Mouse (Mus musculus) myocyte (in vitro differentiated cells): ENCODE results near the gene F2rl3. TPM values are rescaled to one million over a fixed set of nuclear protein-coding genes. Genes with fewer than 3 reads are reported as not detected.

Source experiments
- H3K27me3 ChIP-seq: one replicate; pipeline ENCODE4 v1.6.1; 2011; ENCODE audit not compliant: control insufficient read depth, insufficient read depth, insufficient read length
- H3K36me3 ChIP-seq: one replicate; pipeline ENCODE4 v1.6.1; 2011; ENCODE audit not compliant: control insufficient read depth, insufficient read depth
- H3K4me2 ChIP-seq: one replicate; pipeline ENCODE4 v1.6.1; 2011; ENCODE audit warnings: low read depth, control low read depth
- H3K4me3 ChIP-seq: one replicate; pipeline ENCODE4 v1.5.1; 2011; ENCODE audit warnings: mild to moderate bottlenecking, control low read depth, moderate library complexity
- H3K79me2 ChIP-seq: one replicate; pipeline ENCODE4 v1.6.1; 2011; ENCODE audit not compliant: control insufficient read depth, insufficient read depth
- H3ac ChIP-seq: one replicate; pipeline ENCODE4 v1.6.1; 2011; ENCODE audit not compliant: control insufficient read depth, insufficient read length
- CEBPB ChIP-seq: IDR thresholded peaks from 2 replicates; pipeline ENCODE4 v1.6.1; 2011; ENCODE audit warnings: mild to moderate bottlenecking, moderate library complexity; ENCODE audit not compliant: poor library complexity, insufficient read depth, severe bottlenecking
- E2F4 ChIP-seq: IDR thresholded peaks from one replicate; pipeline ENCODE4 v1.6.1; 2011; ENCODE audit warnings: mild to moderate bottlenecking, control low read depth, moderate library complexity; ENCODE audit not compliant: insufficient read depth
- MAX ChIP-seq: IDR thresholded peaks from one replicate; pipeline ENCODE4 v1.6.1; 2011; ENCODE audit warnings: low read depth, mild to moderate bottlenecking, control low read depth
- MYOD1 ChIP-seq, 3 experiments: IDR thresholded peaks; one replicate each; pipeline ENCODE4 v1.6.1; 2011; ENCODE audit warnings: control low read depth in 2 of 3, low read depth in 2 of 3, mild to moderate bottlenecking in 2 of 3, moderate library complexity in 1 of 3; ENCODE audit not compliant: insufficient read length in 2 of 3, control insufficient read depth in 1 of 3
- MYOG ChIP-seq, 3 experiments: IDR thresholded peaks; one replicate each; pipeline ENCODE4 v1.6.1; 2011; ENCODE audit warnings: control low read depth in 2 of 3, low read depth in 2 of 3, mild to moderate bottlenecking in 2 of 3; ENCODE audit not compliant: insufficient read length in 2 of 3, control insufficient read depth in 1 of 3, insufficient read depth in 1 of 3
- POLR2A ChIP-seq: IDR thresholded peaks from one replicate; pipeline ENCODE4 v1.6.1; 2011; ENCODE audit warnings: low read depth, mild to moderate bottlenecking, control low read depth, moderate library complexity; ENCODE audit not compliant: insufficient read length
- POLR2AphosphoS2 ChIP-seq: IDR thresholded peaks from one replicate; pipeline ENCODE4 v1.6.1; 2011; ENCODE audit warnings: low read depth, control low read depth; ENCODE audit not compliant: insufficient read length
- REST ChIP-seq: IDR thresholded peaks from one replicate; pipeline ENCODE4 v1.6.1; 2011; ENCODE audit warnings: mild to moderate bottlenecking, control low read depth, moderate library complexity; ENCODE audit not compliant: insufficient read depth, insufficient read length
- SRF ChIP-seq: IDR thresholded peaks from one replicate; pipeline ENCODE4 v1.6.1; 2011; ENCODE audit warnings: low read depth; ENCODE audit not compliant: control insufficient read depth, insufficient read length
- TCF12 ChIP-seq: IDR thresholded peaks from one replicate; pipeline ENCODE4 v1.6.1; 2011; ENCODE audit warnings: mild to moderate bottlenecking, control low read depth; ENCODE audit not compliant: poor library complexity, insufficient read depth, severe bottlenecking
- TCF3 ChIP-seq: IDR thresholded peaks from one replicate; pipeline ENCODE4 v1.6.1; 2011; ENCODE audit warnings: low read depth, control low read depth; ENCODE audit not compliant: insufficient read length
- USF1 ChIP-seq: IDR thresholded peaks from one replicate; pipeline ENCODE4 v1.6.1; 2011; ENCODE audit warnings: low read depth, mild to moderate bottlenecking, control low read depth, moderate library complexity
- polyA plus RNA-seq: library from polyadenylated mRNA; unstranded; fragments of >200 nt; fragmentation: generic; extraction: Trizol; gene quantifications from one replicate; pipeline ENCODE4 v1.2.1, GENCODE M21; 2012; ENCODE audit warnings: missing spikeins

Gene F2rl3
- polyA plus RNA-seq, 1 experiment = 1.4 TPM

DNA sequence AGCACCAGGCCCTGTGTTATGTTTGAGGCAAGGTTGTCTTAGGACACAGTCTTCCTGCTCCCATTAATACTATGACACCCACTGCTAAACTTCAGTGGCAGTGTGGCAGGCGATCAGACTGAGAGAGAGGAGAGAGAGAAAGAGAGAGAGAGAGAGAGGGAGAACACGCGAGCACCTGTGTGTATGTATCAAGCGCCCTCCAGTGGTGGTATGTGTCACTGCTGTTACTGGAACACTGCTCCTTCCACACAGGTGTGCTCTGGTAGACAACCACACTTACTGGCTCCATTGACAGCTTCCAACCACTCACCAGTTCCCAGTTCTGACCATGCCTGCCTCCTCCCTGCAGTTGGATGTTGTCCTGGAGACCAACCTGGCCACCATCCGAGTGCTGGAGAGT lies 15.6 kb upstream of the F2rl3 start:
- Histone ChIP-seq H3K27me3 (no peaks in the 10 kb centered on the region), H3ac (no peak overlapping the region), H3K79me2 (no peaks in the 10 kb centered on the region), H3K4me3 (no peak overlapping the region), H3K36me3 (peaks cover 48% of the 10 kb centered on the region), H3K4me2 (no peak overlapping the region)
- TF ChIP-seq MYOG (IDR thresholded peaks at IDR 0.05; ENCODE audit: control insufficient read depth in 1 of 3, insufficient read depth in 1 of 3, insufficient read length in 2 of 3, low read depth in 2 of 3) = no peak
- peak in 1 of 3 experiments; percentile 21 for TF ChIP-seq MYOD1 (IDR thresholded peaks at IDR 0.05; ENCODE audit: control insufficient read depth in 1 of 3, insufficient read length in 2 of 3, low read depth in 2 of 3)
- no peak for TF ChIP-seq POLR2AphosphoS2

DNA sequence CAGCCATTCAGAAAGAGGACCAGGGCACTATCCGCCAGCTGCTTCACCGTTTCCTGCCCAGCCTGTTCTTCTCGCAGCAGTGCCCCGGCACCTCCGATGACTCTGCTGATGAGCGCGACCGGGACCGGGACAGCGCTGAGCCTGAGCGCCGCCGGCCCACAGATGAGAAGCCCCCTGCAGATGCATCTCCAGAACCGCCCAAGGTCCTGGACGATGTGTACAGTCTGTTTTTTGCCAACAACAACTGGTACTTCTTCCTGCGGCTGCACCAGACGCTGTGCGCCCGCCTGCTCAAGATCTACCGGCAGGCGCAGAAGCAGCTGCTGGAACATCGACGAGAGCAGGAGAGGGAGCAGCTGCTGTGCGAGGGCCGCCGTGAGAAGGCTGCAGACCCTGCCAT lies 11.8 kb upstream of the F2rl3 start:
- no peak overlapping the region for H3K4me3 ChIP-seq
- H3K79me2 ChIP-seq = no peaks in the 10 kb centered on the region
- H3K36me3 ChIP-seq = peaks cover 49% of the 10 kb centered on the region

DNA sequence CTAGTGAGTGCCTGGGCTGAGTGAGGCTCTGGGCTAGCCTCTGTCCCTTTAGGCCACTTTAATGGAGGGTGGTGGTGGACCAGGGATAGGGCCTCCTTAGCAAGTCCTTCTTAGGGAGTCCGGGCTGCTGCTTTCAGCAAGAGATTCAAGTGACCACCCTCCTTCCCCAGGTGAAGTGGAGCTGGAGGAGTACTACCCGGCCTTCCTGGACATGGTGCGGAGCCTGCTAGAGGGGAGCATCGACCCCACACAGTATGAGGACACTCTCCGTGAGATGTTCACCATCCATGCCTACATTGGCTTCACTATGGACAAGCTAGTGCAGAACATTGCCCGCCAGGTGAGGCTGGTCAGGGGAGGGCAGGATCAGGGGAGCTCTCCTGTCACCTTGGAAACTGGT lies 11.4 kb upstream of the F2rl3 start:
- Histone ChIP-seq H3K4me2 (no peak overlapping the region), H3ac (no peak overlapping the region), H3K36me3 (peaks cover 45% of the 10 kb centered on the region), H3K79me2 (no peaks in the 10 kb centered on the region), H3K4me3 (no peak overlapping the region), H3K27me3 (no peaks in the 10 kb centered on the region)
- TF ChIP-seq SRF (no peak), MAX (no peak), TCF3 (no peak), TCF12 (no peak), POLR2A (no peak), CEBPB (no peak), USF1 (no peak), REST (no peak), MYOG (IDR thresholded peaks at IDR 0.05; ENCODE audit: control insufficient read depth in 1 of 3, insufficient read depth in 1 of 3, insufficient read length in 2 of 3, low read depth in 2 of 3) (no peak)

More for the DNA sequence above, 11.8 kb upstream of the F2rl3 start:
- Histone ChIP-seq H3K4me2 (no peak overlapping the region), H3K27me3 (no peaks in the 10 kb centered on the region), H3ac (no peak overlapping the region)
- TF ChIP-seq MYOD1 (IDR thresholded peaks at IDR 0.05; ENCODE audit: control insufficient read depth in 1 of 3, insufficient read length in 2 of 3, low read depth in 2 of 3) (no peak), TCF12 (no peak), CEBPB (no peak), SRF (no peak), TCF3 (no peak), USF1 (no peak), E2F4 (no peak), MYOG (IDR thresholded peaks at IDR 0.05; ENCODE audit: control insufficient read depth in 1 of 3, insufficient read depth in 1 of 3, insufficient read length in 2 of 3, low read depth in 2 of 3) (no peak), REST (no peak), MAX (no peak), POLR2AphosphoS2 (no peak), POLR2A (no peak)

DNA sequence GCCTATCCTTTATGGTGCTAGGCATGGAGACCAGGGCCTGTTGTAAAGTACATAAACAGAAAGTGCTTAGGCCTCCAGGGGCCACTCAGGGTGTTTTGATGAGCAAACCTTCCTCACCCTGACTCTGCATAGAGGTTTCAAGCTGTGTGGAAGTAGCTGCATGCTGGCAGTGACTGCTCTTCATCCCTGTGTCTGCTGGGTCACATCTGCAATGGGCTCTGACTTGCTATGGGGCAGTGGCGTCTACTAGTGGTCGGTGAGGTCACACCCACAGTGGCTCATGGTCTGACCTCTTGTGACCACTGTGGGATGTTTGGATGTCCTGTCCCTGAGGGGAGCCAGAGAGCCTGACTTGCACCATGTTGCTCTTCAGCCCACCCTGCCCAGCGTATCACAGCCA lies 10.6 kb upstream of the F2rl3 start:
- no peak overlapping the region for H3K4me3 ChIP-seq
- H3ac ChIP-seq = no peak overlapping the region
- TF ChIP-seq REST (no peak), MYOG (IDR thresholded peaks at IDR 0.05; ENCODE audit: control insufficient read depth in 1 of 3, insufficient read depth in 1 of 3, insufficient read length in 2 of 3, low read depth in 2 of 3) (no peak), TCF12 (no peak), MYOD1 (IDR thresholded peaks at IDR 0.05; ENCODE audit: control insufficient read depth in 1 of 3, insufficient read length in 2 of 3, low read depth in 2 of 3) (no peak), POLR2AphosphoS2 (no peak), CEBPB (no peak), MAX (no peak), POLR2A (no peak), SRF (no peak), USF1 (no peak)

DNA sequence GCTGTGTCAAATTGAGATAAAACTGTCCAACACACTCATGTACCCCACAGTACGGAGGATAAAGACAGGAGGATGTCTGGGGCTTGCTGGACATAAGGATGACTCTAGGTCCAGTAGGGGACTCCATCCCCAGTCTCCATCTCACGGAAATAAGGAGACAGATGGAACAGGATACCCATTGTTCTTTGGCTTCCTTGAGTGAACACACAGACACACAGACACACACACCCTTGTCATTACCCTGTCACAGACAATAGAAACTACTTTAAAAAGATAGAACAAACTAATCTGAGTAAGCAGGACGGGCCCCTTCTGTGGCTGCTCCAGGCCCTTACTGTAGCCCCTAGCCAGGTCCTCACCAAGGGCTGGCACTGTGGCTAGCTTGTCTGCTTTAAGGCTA lies 9.4 kb upstream of the F2rl3 start:
- Histone ChIP-seq H3K4me3 (no peak overlapping the region), H3ac (no peak overlapping the region), H3K4me2 (no peak overlapping the region), H3K79me2 (no peaks in the 10 kb centered on the region), H3K27me3 (no peaks in the 10 kb centered on the region), H3K36me3 (peaks cover 39% of the 10 kb centered on the region)
- TF ChIP-seq E2F4 (no peak), SRF (no peak), TCF12 (no peak), REST (no peak), CEBPB (no peak), MYOG (IDR thresholded peaks at IDR 0.05; ENCODE audit: control insufficient read depth in 1 of 3, insufficient read depth in 1 of 3, insufficient read length in 2 of 3, low read depth in 2 of 3) (no peak), TCF3 (no peak), POLR2AphosphoS2 (no peak), POLR2A (no peak), USF1 (no peak), MAX (no peak), MYOD1 (IDR thresholded peaks at IDR 0.05; ENCODE audit: control insufficient read depth in 1 of 3, insufficient read length in 2 of 3, low read depth in 2 of 3) (no peak)

More for the DNA sequence above, 10.6 kb upstream of the F2rl3 start:
- Histone ChIP-seq H3K36me3 (peaks cover 45% of the 10 kb centered on the region), H3K79me2 (no peaks in the 10 kb centered on the region), H3K27me3 (no peaks in the 10 kb centered on the region), H3K4me2 (no peak overlapping the region)
